Mouse (Mus musculus): ENCODE measurements around the gene Tmem175.

Gene Tmem175

GRCm38 (mm10) chr5:108677605-108678295, 48.2 kb downstream of the Tmem175 start:
- no peak for DNase-seq (ENCODE audit: low read depth, low spot score)

- no peak for DNase-seq (ENCODE audit: low read depth, low spot score)
These were observed 48.8 kb downstream of the Tmem175 start for GRCm38 (mm10) chr5:108678296-108678854.

GRCm38 (mm10) chr5:108679909-108680308, 50.3 kb downstream of the Tmem175 start:
- DNase-seq (ENCODE audit: low read depth, low spot score): no peak

GRCm38 (mm10) chr5:108680871-108681270, 51.3 kb downstream of the Tmem175 start:
- DNase-seq (ENCODE audit: low read depth, low spot score): no peak

DNA sequence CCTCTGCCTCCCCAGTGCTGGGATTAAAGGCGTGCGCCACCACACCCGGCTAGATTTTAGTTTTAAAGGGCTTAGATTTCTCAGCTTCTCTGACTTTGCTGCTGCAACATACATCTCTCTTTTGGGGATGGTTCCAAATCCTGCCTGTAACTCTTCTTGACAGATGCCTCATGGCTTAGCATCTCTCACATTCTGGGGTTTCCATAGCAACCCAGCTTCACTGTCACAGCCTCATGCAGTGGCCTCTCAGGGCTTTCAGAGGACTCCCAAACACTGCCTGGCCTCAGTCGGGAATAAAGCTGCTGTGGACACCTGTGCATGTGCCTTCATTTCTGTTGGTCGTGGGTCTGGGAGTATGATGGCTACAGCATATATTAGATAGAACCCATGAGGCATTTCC, 59.5 kb downstream of the Tmem175 start:
- DNase-seq (ENCODE audit: low read depth, low spot score): no peak

- no peak for DNase-seq (ENCODE audit: low read depth, low spot score)
These were observed 61.6 kb downstream of the Tmem175 start for GRCm38 (mm10) chr5:108691152-108691551.

GRCm38 (mm10) chr5:108692271-108692670, 62.7 kb downstream of the Tmem175 start, which contains the start of gene Fgfrl1:
Gene Fgfrl1, plus strand, starts transcription at chr5:108692382.
- no peak for DNase-seq (ENCODE audit: low read depth, low spot score)

GRCm38 (mm10) chr5:108693872-108694288, 64.3 kb downstream of the Tmem175 start:
- DNase-seq (ENCODE audit: low read depth, low spot score): peak; percentile 77

- DNase-seq (ENCODE audit: low read depth, low spot score): no peak
These were observed 65.0 kb downstream of the Tmem175 start for GRCm38 (mm10) chr5:108694352-108695261.

DNA sequence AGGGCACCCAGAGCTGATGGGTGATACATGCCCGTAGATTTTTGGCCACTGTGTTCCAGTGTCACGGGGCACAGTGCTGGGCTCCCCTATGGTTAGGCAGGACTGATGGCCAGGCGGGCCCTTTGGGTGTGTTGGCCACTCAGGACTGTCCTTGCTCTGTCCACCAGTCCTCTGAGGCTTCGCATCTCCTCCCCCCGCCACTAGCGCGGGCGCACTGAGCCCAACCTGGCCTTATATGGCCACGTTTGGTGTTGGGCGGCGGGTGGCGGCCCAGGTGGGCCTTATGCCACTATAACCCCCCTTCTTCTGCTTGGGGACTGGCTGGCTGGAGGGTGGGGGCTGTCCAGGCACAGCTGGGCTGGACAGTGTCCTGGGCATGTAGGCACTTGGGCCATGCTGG, 66.3 kb downstream of the Tmem175 start:
- peak; percentile 54 for DNase-seq (ENCODE audit: low read depth, low spot score)

- DNase-seq (ENCODE audit: low read depth, low spot score): peak; percentile 22
These were observed 67.0 kb downstream of the Tmem175 start for GRCm38 (mm10) chr5:108696542-108696941.

- no peak for DNase-seq (ENCODE audit: low read depth, low spot score)
These were observed 67.8 kb downstream of the Tmem175 start for GRCm38 (mm10) chr5:108697341-108697753.
